Mouse (Mus musculus): ENCODE data around the gene Esyt1. TPM values are rescaled to one million over a fixed set of nuclear protein-coding genes. Genes with fewer than 3 reads are reported as not detected.

Esyt1 gene
- polyA plus RNA-seq (2012; rRNA removed) (9.4 and 10.3 TPM in 2 replicates), polyA plus RNA-seq (2014; fragmentation: Nextera tagmentation; extraction: Ambion mirVana) (7.0 and 7.8 TPM in 2 replicates)

- peak; percentile 99 for DNase-seq (ENCODE audit: low read depth in 3 of 3, low spot score in 3 of 3)
- peak; percentile 94 for ATAC-seq (ENCODE audit: insufficient read depth)
- Histone ChIP-seq H3K9me3 (ENCODE audit: control insufficient read depth, low read length) (no peaks in the 10 kb centered on the region), H3K4me2 (ENCODE audit: low read depth) (peak within 1 kb of the TSS; percentile 97), H3K36me3 (replicated peaks; ENCODE audit: control insufficient read depth, insufficient read depth, low read depth) (no peaks in the 10 kb centered on the region), H3K9ac (replicated peaks) (peak within 1 kb of the TSS; percentile 86), H3K27ac (peak within 1 kb of the TSS; percentile 81), H3K4me1 (replicated peaks; ENCODE audit: control insufficient read depth in 2 of 2, insufficient read depth in 2 of 2, low read length in 1 of 2) (peaks cover 11 to 18% of the 10 kb centered on the region in 2 experiments), H3K27me3 (ENCODE audit: control insufficient read depth, insufficient read depth, low read length) (no peaks in the 10 kb centered on the region), H3K4me3 (ENCODE audit: insufficient read depth in 1 of 2, low read depth in 2 of 2, low read length in 2 of 2) (peak within 1 kb of the TSS; percentile 67 to 82)
- TF ChIP-seq CTCF (IDR thresholded peaks at IDR 0.05; ENCODE audit: low read depth) (peak; percentile 47), EP300 (IDR thresholded peaks at IDR 0.05; ENCODE audit: low read depth) (no peak)
- under 1% methylated on average over 37 of the region's 37 CpGs for WGBS (ENCODE audit: insufficient replicate concordance)
These were observed at the start of gene Esyt1 for GRCm38 (mm10) chr10:128525671-128526308. Gene Esyt1, minus strand, starts transcription at chr10:128525871.

- DNase-seq (ENCODE audit: low read depth in 3 of 3, low spot score in 3 of 3), result no peak
- Histone ChIP-seq H3K27me3 (ENCODE audit: control insufficient read depth, insufficient read depth, low read length) (no peaks in the 10 kb centered on the region; the same call in none of the 2 replicates), H3K9me3 (ENCODE audit: control insufficient read depth, low read length) (no peaks in the 10 kb centered on the region), H3K9ac (replicated peaks) (no peak overlapping the region), H3K36me3 (replicated peaks; ENCODE audit: control insufficient read depth, insufficient read depth, low read depth) (no peaks in the 10 kb centered on the region; the same call in 1 of the 2 replicates), H3K4me1 (replicated peaks; ENCODE audit: control insufficient read depth in 2 of 2, insufficient read depth in 2 of 2, low read length in 1 of 2) (0 out of 4 replicates have a peak, but pooled peaks cover 0 to 2% of the 10 kb centered on the region in 2 experiments), H3K4me2 (ENCODE audit: low read depth) (no peak overlapping the region), H3K27ac (no peak overlapping the region), H3K4me3 (ENCODE audit: insufficient read depth in 1 of 2, low read depth in 2 of 2, low read length in 2 of 2) (no peak overlapping the region)
- ATAC-seq (ENCODE audit: insufficient read depth), result no peak
- TF ChIP-seq EP300 (IDR thresholded peaks at IDR 0.05; ENCODE audit: low read depth) (no peak), CTCF (IDR thresholded peaks at IDR 0.05; ENCODE audit: low read depth) (peak; percentile 71)
- WGBS (ENCODE audit: insufficient replicate concordance), result 70% methylated on average over 2 of the region's 2 CpGs
These were observed 49.4 kb upstream of the Esyt1 start for GRCm38 (mm10) chr10:128575063-128575462.

DNA sequence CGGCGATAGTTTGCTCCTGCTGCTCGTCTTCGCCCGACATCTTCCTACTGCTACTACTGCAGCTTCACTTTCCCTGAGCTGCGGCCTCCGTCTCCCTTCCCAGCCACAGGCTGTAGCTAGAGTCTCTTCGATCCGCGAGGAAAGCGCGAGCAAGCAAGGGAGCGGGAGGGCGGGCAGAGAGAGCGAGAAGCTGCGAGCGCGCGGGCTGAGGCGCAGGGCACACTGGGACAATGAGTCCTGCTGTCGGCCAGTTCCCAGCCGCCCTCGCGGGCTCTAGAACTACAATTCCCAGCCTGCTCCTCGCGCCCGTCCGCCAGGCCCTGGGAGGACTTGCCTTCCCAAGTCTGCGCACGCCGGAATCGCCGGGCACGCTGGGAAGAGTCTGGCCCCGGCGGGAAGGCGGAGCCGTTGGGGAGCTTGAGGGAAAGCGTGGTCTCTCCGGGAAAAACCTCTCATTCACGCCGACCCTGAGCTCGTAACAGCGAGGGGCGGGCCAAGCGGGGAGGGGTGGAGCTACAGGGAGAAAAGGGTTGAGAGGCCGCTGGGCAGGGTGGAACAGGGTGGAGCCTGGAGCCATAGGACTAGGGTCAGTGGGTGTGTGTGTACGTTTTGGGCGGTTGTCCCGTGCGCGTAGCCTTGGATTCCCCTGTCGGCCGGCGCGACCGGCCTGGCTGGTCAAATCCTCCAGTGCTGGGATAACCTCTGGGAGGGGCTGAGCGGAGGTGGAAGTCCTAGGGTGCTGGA lies 40.3 kb upstream of the Esyt1 start, which contains the start of gene Pa2g4:
TSS of gene Pa2g4 (minus strand) at position 200 of the 744 bp plus-strand sequence.
- Histone ChIP-seq H3K4me3 (ENCODE audit: insufficient read depth in 1 of 2, low read depth in 2 of 2, low read length in 2 of 2) (peak within 1 kb of the TSS; percentile 89 to 95), H3K9me3 (ENCODE audit: control insufficient read depth, low read length) (no peaks in the 10 kb centered on the region), H3K36me3 (replicated peaks; ENCODE audit: control insufficient read depth, insufficient read depth, low read depth) (peaks cover 28% of the 10 kb centered on the region), H3K27ac (peak within 1 kb of the TSS; percentile 94), H3K9ac (replicated peaks) (peak within 1 kb of the TSS; percentile 91), H3K4me1 (replicated peaks; ENCODE audit: control insufficient read depth in 2 of 2, insufficient read depth in 2 of 2, low read length in 1 of 2) (peaks cover 4 to 7% of the 10 kb centered on the region in 2 experiments), H3K27me3 (ENCODE audit: control insufficient read depth, insufficient read depth, low read length) (no peaks in the 10 kb centered on the region; the same call in 1 of the 2 replicates), H3K4me2 (ENCODE audit: low read depth) (peak within 1 kb of the TSS; percentile 85)
- peak; percentile 94 to 97 (median 95) for DNase-seq (ENCODE audit: low read depth in 3 of 3, low spot score in 3 of 3)
- TF ChIP-seq CTCF (IDR thresholded peaks at IDR 0.05; ENCODE audit: low read depth), result peak; percentile 43
- TF ChIP-seq EP300 (IDR thresholded peaks at IDR 0.05; ENCODE audit: low read depth), result 0 out of 2 replicates have a peak, but pooled peaks have one; percentile 0
- peak; percentile 97 for ATAC-seq (ENCODE audit: insufficient read depth)
- under 1% methylated on average over 58 of the region's 58 CpGs for WGBS (ENCODE audit: insufficient replicate concordance)

GRCm38 (mm10) chr10:128565206-128565787 lies 39.6 kb upstream of the Esyt1 start:
- peak overlapping the region; percentile 89 to 95 for H3K4me3 ChIP-seq (ENCODE audit: insufficient read depth in 1 of 2, low read depth in 2 of 2, low read length in 2 of 2)
- under 1% methylated on average over 46 of the region's 46 CpGs for WGBS (ENCODE audit: insufficient replicate concordance)
- H3K27me3 ChIP-seq (ENCODE audit: control insufficient read depth, insufficient read depth, low read length), result no peaks in the 10 kb centered on the region; the same call in 1 of the 2 replicates
- H3K4me2 ChIP-seq (ENCODE audit: low read depth), result peak overlapping the region; percentile 85
- H3K27ac ChIP-seq, result peak overlapping the region; percentile 94
- peaks cover 35% of the 10 kb centered on the region for H3K36me3 ChIP-seq (replicated peaks; ENCODE audit: control insufficient read depth, insufficient read depth, low read depth)
- peaks cover 4 to 7% of the 10 kb centered on the region in 2 experiments for H3K4me1 ChIP-seq (replicated peaks; ENCODE audit: control insufficient read depth in 2 of 2, insufficient read depth in 2 of 2, low read length in 1 of 2)
- TF ChIP-seq EP300 (IDR thresholded peaks at IDR 0.05; ENCODE audit: low read depth) (no peak), CTCF (IDR thresholded peaks at IDR 0.05; ENCODE audit: low read depth) (no peak)
- DNase-seq (ENCODE audit: low read depth in 3 of 3, low spot score in 3 of 3) (no peak), ATAC-seq (ENCODE audit: insufficient read depth) (peak; percentile 17; the same call in 1 of the 2 replicates)
- H3K9me3 ChIP-seq (ENCODE audit: control insufficient read depth, low read length), result no peaks in the 10 kb centered on the region
- peak overlapping the region; percentile 91 for H3K9ac ChIP-seq (replicated peaks)

All from liver, embryonic 14.5 days (tissue).